Mouse (Mus musculus): ENCODE measurements around the gene Reep6. TPM values are rescaled to one million over a fixed set of nuclear protein-coding genes. Genes with fewer than 3 reads are reported as not detected.

The Reep6 gene
- total RNA-seq, 2 experiments from 2014 or later = 13.4 to 13.5 TPM

GRCm38 (mm10) chr10:80300672-80301181, 29.0 kb upstream of the Reep6 start:
- no peak for DNase-seq (ENCODE audit: low spot score in 2 of 2)

GRCm38 (mm10) chr10:80301256-80302081, 28.3 kb upstream of the Reep6 start:
- no peak for DNase-seq (ENCODE audit: low spot score in 2 of 2)

GRCm38 (mm10) chr10:80302082-80302355, 27.7 kb upstream of the Reep6 start:
- DNase-seq (ENCODE audit: low spot score in 2 of 2) = no peak

GRCm38 (mm10) chr10:80302471-80302881, 27.3 kb upstream of the Reep6 start:
- no peak for DNase-seq (ENCODE audit: low spot score in 2 of 2)

GRCm38 (mm10) chr10:80304458-80304857, 25.3 kb upstream of the Reep6 start:
- DNase-seq (ENCODE audit: low spot score in 2 of 2) = no peak

- DNase-seq (ENCODE audit: low spot score in 2 of 2) = no peak
Observed at GRCm38 (mm10) chr10:80304862-80305261, 24.9 kb upstream of the Reep6 start.

- no peak for DNase-seq (ENCODE audit: low spot score in 2 of 2)
Observed at GRCm38 (mm10) chr10:80311560-80311959, 18.2 kb upstream of the Reep6 start.

- DNase-seq (ENCODE audit: low spot score in 2 of 2) = no peak
Observed at GRCm38 (mm10) chr10:80312586-80313504, 16.9 kb upstream of the Reep6 start.

GRCm38 (mm10) chr10:80313627-80314201, 16.0 kb upstream of the Reep6 start:
- peak in 1 of 2 experiments; percentile 12 for DNase-seq (ENCODE audit: low spot score in 2 of 2)

- DNase-seq (ENCODE audit: low spot score in 2 of 2) = no peak
Observed at GRCm38 (mm10) chr10:80314494-80315001, 15.2 kb upstream of the Reep6 start.

GRCm38 (mm10) chr10:80315315-80315714, 14.4 kb upstream of the Reep6 start:
- DNase-seq (ENCODE audit: low spot score in 2 of 2) = no peak

GRCm38 (mm10) chr10:80316359-80316781, 13.4 kb upstream of the Reep6 start:
- peak in 1 of 2 experiments; percentile 20 for DNase-seq (ENCODE audit: low spot score in 2 of 2)

- DNase-seq (ENCODE audit: low spot score in 2 of 2) = no peak
Observed at GRCm38 (mm10) chr10:80317011-80317410, 12.7 kb upstream of the Reep6 start.

GRCm38 (mm10) chr10:80320340-80320760, 9.4 kb upstream of the Reep6 start, which contains the start of gene 2310011J03Rik:
TSS of gene 2310011J03Rik (minus strand) at chr10:80320537.
- peak; percentile 92 to 95 for DNase-seq (ENCODE audit: low spot score in 2 of 2)

GRCm38 (mm10) chr10:80321014-80321669, 8.6 kb upstream of the Reep6 start:
- DNase-seq (ENCODE audit: low spot score in 2 of 2) = no peak

GRCm38 (mm10) chr10:80321670-80322581, 7.8 kb upstream of the Reep6 start:
- DNase-seq (ENCODE audit: low spot score in 2 of 2) = no peak

GRCm38 (mm10) chr10:80322811-80323211, 6.9 kb upstream of the Reep6 start:
- DNase-seq (ENCODE audit: low spot score in 2 of 2) = no peak

- DNase-seq (ENCODE audit: low spot score in 2 of 2) = peak in 1 of 2 experiments; percentile 50
Observed at GRCm38 (mm10) chr10:80323261-80324119, 6.3 kb upstream of the Reep6 start.
